Mouse (Mus musculus) heart, postnatal 25 days (tissue): ENCODE results near the gene Pla2g15. TPM values are rescaled to one million over a fixed set of nuclear protein-coding genes. Genes with fewer than 3 reads are reported as not detected.

ENCODE experiments used
- DNase-seq: peaks from one replicate; pipeline ENCODE4 v3.0.0; 2022; ENCODE audit warnings: low spot score
- intact Hi-C: fragments of 180-260 bp; cut with DNase I; formaldehyde crosslinking; loops from one replicate; pipeline ENCODE4 v1.15.1; 2025
- total RNA-seq, 2 experiments: library from RNA; stranded (reverse); gene quantifications; 2 replicates each; pipeline ENCODE4 v1.2.3; 2021

The Pla2g15 gene
- total RNA-seq, 2 experiments from 2014 or later = 7.8 to 8.7 TPM

- DNase-seq = no peak
- intact Hi-C loops = no loop called here
Measured at GRCm38 (mm10) chr8:106133946-106134345, 16.3 kb upstream of the Pla2g15 start.

DNA sequence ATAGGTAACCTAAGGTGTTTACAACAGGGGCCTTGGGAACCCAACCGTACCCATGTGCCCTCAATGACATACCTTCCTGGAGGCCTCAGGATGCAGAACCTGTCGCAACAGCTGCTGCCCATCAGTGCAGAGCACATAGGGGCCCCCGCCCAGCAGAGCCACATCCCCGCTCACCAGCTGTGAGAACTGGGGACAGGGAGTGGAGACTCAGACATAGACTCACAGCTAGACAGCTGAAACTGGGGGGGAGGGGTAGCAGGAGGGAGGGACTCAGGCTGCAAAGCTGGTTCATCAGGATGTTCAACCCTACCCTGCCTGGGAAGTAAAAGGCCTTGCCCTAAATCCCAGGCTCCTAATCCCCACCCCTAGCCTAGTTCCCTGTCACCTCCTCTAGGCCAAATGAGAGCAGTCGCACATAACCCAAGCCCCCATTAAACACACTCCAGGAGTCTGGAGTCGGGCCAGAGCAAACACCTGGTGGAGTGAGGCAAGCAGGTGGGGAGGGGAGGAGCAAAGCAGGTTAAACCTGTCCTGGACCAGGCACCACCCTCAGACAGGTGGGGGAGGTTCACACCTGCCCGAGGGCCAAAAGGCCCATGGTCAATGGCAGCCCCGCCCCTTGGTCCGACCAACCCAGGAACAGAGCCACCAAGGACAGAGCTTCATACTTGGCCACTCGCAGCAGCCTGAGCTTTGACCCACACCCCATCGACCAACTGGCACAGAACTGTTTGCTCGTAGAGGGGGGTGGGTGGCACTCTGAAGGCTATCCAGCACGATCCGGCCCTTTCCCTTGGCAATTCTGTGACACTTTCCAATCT, 15.2 kb upstream of the Pla2g15 start:
- intact Hi-C loops = no loop called here
- DNase-seq = no peak

DNA sequence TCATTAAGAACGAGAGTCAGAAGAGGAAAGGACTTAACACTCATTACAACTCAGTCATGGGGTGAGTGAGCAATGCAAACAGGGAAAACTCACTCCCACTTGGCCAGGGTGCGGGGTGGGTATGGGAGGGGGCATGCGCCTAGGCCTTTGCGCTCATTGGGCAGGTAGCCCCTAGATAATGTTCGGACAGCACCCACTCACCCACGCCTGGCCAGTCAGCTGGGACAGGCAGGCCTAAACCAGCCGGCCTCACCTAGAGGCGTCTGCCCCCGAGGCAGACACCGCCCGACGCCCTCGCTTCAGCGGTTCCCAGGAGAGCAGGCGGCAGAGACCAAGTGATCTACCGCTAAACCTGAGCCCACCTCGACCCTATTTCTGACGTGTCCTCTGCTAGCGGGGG, 14.5 kb upstream of the Pla2g15 start:
- no peak for DNase-seq
- intact Hi-C loops = no loop called here

DNA sequence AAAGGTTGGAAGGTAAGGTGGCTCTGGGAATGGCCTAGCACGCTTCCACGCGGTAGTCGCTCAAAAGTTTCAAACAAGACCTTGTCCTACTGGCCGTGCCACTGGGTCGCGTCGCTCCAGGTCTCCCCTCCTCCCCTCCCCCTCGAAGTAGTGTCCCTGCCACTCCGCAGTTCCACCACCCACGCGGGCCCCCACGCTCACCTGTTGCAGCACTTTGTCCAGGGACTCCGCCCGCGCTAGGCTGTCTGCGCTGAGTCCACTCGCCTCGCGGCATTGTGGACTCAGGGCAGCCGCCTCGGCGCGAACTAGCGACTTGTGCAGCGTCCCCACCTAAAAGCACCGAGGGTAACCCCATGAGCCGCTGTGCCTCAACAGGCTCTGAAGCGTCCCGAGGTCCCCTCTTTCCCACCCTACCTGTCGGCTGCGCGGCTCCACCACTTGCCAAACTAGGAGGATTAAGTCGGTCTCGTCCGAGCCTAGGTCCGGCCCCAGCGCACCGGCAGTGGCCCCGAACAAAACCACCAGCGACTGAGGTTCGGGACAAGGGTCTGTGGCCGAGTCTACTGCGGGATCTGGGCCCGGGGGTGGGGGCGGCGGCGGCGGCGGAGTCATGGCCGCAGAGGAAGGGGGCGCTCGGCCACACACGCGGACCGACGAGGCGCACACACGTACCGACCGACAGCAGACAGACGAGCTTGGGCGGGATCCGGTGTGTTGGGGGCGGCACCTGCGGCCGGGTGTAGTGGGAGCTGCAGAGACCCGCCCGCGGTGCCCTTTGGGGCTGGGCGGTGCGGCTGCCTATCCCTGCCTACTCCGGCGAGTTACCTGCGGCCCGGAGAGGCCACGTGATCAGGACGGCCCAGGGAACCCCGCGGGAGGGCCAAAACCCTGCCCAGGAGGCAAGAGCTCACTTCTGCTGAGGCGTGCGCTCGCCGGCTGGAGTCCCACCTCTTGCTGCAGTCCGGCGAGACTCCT, 13.8 kb upstream of the Pla2g15 start, which contains the start of gene Esrp2:
Gene Esrp2, minus strand, starts transcription at position 819 of the 975 bp plus-strand sequence.
- DNase-seq = no peak
- intact Hi-C loops = no loop called here

- intact Hi-C loops = no loop called here
- DNase-seq = no peak
Measured at GRCm38 (mm10) chr8:106137218-106137905, 12.8 kb upstream of the Pla2g15 start.

- peak; percentile 48 for DNase-seq
- intact Hi-C loops = loop anchor here (2.0 kb wide), 1 partner anchor 265 kb away; no protein-coding TSS in a partner anchor
Measured at GRCm38 (mm10) chr8:106137906-106138477, 12.2 kb upstream of the Pla2g15 start.

DNA sequence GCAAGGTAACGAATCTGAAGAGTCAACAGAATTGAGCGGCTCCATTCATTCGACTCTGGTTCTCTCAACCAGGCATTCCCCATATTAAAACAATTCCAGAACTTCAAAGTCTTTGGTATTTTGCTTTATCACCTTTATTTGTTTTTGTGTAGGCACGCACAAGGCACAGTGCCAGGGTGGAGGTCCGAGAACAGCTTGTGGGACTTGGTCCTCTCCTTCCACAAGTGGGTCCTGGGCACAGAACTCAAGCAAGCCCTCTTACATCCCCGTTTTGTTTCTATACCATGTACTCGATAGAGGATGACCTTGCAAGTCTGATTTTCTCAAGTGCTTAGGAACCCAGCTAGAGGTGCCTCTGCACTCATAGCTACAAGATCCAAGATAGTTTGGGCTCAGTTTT, 11.6 kb upstream of the Pla2g15 start:
- no peak for DNase-seq
- intact Hi-C loops = loop anchor here (2.0 kb wide), 1 partner anchor 264 kb away; no protein-coding TSS in a partner anchor

DNA sequence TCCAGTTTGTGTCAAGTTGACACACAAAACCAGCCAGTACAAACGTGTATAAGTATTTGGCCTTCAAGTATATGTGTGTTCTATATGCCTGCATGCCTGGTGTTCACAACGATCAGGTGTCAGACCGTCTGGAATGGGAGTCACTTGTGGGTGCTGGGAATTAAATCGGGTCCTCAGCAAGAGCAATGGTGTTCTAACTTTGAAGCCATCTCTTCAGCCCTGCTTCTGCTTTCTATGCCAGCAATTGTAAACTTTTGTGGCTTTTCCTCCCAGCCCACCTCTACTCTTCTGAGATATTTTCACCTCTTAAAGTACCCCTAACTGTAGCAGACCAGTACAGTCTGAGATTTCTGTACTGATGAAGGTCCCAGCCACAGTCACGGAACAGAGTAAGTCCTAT, 10.0 kb upstream of the Pla2g15 start:
- intact Hi-C loops = loop anchor here (1.0 to 5.0 kb wide), 3 partner anchors 59 to 86 kb away; partner anchors contain the start of genes Prmt7 and Slc7a6os
- DNase-seq = no peak

- DNase-seq = peak; percentile 54
- intact Hi-C loops = loop anchor here (1.0 to 5.0 kb wide), 3 partner anchors 59 to 86 kb away; partner anchors contain the start of genes Prmt7 and Slc7a6os
Measured at GRCm38 (mm10) chr8:106140769-106141168, 9.4 kb upstream of the Pla2g15 start.

DNA sequence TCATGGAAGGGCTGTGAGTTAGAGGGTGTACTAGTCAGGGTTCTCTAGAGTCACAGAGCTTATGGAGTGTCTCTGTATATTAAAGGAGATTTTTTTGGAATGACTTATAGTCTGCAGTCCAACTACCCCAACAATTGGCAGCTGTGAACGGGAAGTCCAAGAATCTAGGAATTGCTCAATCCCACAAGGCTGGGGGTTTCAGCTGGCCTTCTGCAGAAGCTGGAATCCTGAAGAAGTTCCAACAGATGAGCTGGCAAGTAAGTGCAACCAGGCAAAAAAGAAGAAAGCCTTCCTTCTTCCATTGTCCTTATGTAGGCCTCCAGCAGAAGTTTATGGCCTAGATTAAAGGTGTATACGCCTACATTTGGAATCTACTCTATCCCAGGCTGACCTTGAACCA, 4.9 kb upstream of the Pla2g15 start:
- no peak for DNase-seq
- intact Hi-C loops = no loop called here

GRCm38 (mm10) chr8:106146014-106146413, 4.2 kb upstream of the Pla2g15 start:
- intact Hi-C loops = no loop called here

GRCm38 (mm10) chr8:106147868-106148565, 2.2 kb upstream of the Pla2g15 start:
- DNase-seq = no peak
- intact Hi-C loops = no loop called here

More at GRCm38 (mm10) chr8:106146014-106146413, 4.2 kb upstream of the Pla2g15 start:
- DNase-seq = no peak

DNA sequence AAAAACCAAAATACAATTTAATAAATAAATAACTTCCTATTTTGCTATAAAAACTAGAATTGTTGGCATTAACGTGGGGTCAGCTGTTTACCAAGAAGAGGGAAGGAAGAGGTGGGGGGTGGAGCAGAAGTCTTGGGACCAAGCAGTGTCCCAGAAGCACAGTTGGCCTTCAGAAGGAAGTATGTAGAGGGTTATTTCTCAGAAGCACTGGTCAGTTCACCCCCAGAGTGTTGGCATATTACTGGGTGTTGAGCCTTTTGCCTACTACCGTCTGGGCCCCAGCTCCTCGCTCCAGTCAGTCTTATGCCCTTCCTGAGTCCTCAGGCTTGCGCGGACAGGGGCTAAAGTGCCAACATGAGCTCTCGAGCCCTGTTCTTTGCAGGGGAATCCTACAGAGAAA, 1.2 kb upstream of the Pla2g15 start:
- no peak for DNase-seq
- intact Hi-C loops = no loop called here

DNA sequence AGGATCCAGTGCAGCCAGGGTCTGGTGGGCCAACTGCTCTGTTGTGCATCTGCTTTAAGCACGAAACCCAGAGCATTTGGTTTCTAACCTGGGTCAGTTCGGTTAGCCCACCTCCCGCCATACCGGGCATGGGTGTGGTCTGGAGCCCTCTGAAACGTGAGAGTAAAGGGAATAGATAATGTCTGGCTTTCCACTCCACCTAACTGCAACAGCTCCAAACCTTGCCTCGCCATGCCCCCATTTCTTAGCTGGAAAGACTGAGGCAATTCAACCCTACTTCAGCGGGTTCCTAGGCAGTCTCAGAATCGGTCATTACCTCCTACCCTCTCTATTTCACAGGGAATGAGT, 428 bp downstream of the Pla2g15 start:
- intact Hi-C loops = no loop called here
- no peak for DNase-seq

- intact Hi-C loops = no loop called here
- no peak for DNase-seq
Measured at GRCm38 (mm10) chr8:106151041-106151440, 842 bp downstream of the Pla2g15 start.

GRCm38 (mm10) chr8:106152876-106153275, 2.7 kb downstream of the Pla2g15 start:
- intact Hi-C loops = no loop called here
- no peak for DNase-seq

DNA sequence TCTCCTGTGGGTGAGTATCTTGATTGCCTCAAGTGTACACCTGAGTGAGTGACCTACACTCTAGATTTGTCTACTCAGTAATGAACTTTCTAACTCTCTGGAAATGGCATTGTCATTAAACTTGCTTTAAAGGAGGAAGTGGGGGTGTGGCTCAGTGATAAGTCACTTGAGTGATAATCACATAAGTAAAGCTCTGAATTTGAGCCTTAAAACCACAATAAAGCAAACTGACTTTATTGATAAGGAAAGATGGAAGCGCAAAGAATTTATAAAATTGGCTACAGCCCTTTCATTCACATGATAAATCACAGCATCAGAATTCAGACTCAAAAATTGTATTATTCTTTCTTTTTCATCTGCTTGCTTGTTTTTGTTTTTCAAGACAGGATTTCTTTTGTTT, 7.2 kb downstream of the Pla2g15 start:
- intact Hi-C loops = no loop called here
- DNase-seq = no peak

DNA sequence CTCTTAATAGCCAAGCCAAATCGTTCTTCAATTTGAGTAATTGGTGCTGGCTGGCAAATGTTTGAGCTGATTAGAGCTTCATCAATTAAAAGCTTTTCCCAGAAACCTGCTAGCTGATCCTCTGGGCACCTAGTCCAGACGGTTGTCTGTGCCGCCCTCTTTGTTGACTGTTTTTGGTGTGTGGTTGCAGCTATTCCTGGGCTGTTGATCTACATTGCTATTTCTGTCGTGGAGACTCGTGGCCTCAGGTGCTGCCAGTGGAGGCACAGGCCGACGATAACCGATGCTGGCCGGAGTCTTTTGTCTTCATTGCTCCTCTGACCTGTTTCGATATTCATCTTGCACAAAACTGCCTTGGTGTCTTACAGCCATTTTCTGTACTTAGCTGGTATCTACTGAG, 8.2 kb downstream of the Pla2g15 start:
- no peak for DNase-seq
- intact Hi-C loops = no loop called here

DNA sequence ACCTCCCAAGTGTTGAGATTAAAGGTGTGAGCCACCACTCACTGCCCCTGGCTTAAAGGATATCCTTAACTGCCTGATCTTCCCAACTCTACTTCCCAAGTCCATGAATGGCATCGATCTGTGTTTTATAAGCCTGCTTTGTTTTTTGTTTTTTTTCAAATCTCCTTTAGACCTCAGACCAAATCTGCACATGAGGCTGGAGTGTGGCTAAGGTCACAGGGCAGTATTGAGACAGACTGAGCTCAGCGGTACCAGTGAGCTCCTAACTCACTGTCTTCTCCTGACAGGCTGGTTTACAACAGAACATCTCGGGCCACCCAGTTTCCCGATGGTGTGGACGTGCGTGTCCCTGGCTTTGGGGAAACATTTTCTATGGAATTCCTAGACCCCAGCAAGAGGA, 9.7 kb downstream of the Pla2g15 start:
- DNase-seq = no peak
- intact Hi-C loops = loop anchor here (5.0 kb wide), 1 partner anchor 37 kb away; no protein-coding TSS in a partner anchor
